Mouse (Mus musculus) megakaryocyte, embryonic 14.5 days (primary cell): ENCODE data around the gene Pde7b.

Experiments used
- FLI1 ChIP-seq: IDR thresholded peaks from 2 replicates; pipeline ENCODE4 v1.6.1; 2012; ENCODE audit warnings: low read length, inconsistent platforms, mixed read lengths
- GATA1 ChIP-seq: IDR thresholded peaks from 3 replicates; pipeline ENCODE4 v1.6.1; 2012; ENCODE audit warnings: mixed read lengths, low read length, inconsistent platforms, borderline replicate concordance

GRCm38 (mm10) chr10:20509819-20510218, 215.1 kb downstream of the Pde7b start:
- TF ChIP-seq FLI1 (no peak), GATA1 (no peak)
